Mouse (Mus musculus) NIH3T3 (cell line): ENCODE data around the gene Tmem29.
"Not testable (repeated sequence)": the region's sequence is repeated elsewhere in the genome, so short reads cannot be mapped to it uniquely, and the experiment has no call there.

Experiments
- DNase-seq: peaks from one replicate; pipeline ENCODE4 v3.0.0-alpha.2; 2012; ENCODE audit warnings: low read depth

Gene Tmem29

DNA sequence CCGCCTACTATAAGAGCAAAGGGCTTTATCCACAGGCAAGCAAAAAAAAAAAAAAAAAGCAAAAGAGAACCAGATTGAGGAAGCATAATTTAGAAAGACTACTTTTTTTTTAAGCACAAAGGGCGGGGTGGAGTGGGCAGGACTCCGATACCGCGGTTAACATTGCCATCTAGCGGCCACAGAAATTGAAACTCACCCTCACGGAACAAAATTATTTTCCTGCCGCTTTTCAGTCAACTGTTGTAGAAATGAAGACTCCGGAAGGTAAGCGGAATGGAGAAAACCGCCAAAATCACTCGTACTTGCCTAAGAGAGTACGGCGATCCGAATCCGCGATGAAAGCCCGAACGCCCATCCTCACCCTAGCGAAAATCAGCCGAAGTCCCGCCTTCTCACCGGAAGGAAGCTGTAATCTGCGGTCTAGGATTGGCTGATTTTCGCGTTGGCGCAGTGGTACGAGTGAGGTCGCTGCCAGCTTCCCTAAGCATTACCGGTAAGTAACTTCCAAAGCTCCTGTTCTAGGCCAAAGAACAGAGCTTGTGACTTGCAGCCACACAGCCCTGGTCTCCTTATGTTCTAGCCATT lies at the start of gene Tmem29:
Tmem29 (minus strand) TSS at position 389 of the 585 bp plus-strand sequence.
- peak; percentile 93 for DNase-seq

DNA sequence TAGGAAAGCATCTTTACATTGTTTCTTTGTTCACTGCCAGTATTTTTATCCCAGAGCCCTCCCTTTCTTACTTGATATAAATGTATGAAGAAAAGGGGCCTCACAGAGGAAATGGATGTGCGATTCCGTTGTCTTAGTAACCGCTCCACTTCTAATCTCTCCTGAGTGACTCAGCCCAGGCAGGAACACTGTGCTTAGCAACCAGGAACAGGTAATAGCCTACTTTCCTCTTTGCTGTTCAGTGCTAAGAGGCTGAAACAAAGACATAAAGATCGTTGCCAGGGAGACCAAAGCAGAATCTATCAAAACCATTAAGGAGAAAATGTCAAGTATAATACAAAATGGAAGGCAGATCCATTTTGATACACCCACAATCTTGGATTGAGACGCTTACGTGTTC lies 49.7 kb upstream of the Tmem29 start:
- no peak for DNase-seq

DNA sequence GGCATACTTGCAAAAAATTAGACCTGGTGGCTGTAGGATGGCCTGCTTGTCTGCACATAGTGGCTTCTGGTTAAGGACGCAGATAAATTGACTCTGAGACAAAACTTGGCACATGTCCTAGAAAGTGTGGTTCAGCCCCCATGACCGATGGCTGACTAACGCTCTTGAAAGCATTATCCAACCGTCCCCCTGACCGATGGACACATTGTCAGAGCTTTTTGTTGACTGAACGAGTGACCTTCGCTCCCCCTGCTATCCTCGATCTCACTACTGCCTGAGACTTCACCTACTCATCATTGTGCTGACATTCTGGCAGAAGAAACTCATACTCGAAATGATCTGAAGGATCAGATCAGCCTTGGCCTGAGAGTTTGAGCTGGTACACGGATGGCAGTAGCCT lies 28.9 kb upstream of the Tmem29 start:
- DNase-seq, result not testable (repeated sequence)

DNA sequence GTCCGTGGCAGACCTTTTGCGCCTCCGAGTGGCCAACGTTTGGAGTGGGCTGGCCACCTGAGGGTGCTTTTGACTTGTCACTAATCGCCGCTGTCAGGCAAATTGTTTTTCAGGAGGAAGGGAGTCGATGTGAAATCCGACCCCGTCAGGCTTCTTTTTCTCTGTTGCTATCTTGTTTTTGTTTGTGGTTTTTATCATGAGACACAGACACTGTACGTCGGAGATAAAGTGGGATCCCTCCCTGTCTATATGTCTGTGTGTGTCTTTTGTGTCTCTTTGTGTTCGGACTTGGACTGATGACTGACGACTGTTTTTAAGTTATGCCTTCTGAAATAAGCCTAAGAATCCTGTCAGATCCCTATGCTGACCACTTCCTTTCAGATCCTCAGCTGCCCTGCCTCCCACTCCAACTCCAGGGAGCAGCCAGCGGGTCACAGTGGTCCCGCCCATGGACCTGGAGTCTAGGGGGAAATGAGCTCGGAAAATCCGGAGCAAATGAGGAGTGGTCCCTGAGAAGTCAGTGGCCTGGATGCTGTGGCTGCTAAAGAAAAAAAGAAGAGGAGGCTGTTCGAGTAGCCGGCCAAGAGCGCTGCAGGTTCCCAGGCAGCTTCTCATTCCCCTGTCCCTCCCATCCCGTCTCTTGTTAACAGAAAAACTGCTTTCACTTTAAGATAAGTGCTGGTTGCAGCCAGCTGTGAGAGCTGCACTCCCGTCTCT lies 27.5 kb upstream of the Tmem29 start:
- not testable (repeated sequence) for DNase-seq

DNA sequence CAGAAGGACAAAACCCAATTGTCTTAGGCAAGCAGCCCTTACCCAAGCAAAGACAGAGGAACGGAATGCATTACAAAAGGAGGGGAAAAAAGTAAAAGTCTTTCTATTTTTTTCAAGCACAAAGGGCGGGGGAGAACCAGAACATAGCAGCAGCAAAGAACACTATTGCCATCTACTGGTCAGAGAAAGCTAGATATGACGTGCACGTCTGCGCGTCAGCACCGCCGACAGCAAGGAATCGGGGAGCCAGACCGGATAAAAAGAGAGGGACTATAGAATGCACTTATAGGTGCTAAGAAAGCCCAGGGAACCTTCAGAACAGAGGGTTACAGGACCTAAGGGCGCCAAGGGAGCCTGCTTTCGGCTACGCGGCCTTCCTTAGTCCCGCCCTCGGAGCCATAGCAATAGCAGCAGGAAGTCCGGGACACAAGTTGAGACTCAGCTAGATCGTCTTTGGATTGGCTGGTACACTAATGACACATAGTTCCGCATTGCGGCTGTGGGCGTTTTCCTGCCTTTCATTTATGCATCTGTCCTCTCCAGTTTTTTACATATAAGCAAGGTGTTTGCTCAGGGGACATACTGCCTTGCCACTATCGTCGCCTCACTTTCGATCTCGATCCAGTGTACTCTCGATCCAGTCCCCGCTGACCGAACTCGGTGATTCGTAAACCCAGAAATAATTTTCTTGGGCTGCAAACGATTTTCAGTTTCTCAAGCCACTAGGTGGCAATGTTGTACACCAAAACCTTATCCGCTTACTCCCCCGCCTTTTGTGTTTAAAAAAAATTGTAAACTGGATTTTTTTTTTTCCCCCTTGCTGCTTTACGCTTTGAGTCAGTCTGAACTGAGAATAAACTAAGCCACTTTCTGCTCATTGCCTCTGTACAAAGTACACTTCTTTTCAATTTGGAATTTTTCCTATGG lies 19.2 kb upstream of the Tmem29 start:
- DNase-seq, result peak; percentile 87

DNA sequence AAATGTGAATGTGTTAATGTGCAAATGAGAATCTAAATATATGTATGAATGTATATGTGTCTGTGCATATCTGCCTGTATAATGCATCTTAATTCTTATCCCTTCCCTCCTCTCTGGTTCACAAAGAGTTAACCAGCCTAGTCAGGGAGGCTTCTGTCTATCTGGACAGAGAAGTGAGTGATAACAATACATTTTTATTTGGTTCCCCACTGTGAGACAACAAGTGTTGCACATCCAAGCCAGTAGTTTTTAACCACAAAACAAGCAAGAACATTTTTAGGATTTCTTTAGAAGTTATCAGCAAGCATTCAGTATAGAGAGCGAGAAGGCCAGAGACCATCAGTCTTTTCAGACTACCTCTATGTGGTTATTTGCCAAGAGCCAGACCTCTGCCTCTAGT lies 12.5 kb upstream of the Tmem29 start:
- no peak for DNase-seq

DNA sequence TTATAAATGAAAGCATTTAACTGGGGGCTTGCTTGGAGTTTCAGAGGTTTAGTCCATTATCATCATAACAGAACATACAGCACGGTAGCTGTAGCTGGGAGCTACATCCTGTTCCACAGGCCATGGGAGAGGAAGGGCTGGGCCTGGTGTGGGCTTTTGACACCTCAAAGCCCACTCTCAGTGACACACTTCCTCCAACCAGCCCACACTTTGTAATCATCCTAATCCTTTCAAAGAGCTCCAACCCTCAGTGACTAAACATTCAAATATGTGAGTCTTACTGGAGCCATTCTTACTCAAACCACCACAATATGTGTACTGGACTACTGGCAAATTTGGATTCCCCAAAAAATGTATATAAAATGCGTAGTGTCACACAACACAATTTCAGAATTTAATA lies 9.3 kb upstream of the Tmem29 start:
- no peak for DNase-seq

DNA sequence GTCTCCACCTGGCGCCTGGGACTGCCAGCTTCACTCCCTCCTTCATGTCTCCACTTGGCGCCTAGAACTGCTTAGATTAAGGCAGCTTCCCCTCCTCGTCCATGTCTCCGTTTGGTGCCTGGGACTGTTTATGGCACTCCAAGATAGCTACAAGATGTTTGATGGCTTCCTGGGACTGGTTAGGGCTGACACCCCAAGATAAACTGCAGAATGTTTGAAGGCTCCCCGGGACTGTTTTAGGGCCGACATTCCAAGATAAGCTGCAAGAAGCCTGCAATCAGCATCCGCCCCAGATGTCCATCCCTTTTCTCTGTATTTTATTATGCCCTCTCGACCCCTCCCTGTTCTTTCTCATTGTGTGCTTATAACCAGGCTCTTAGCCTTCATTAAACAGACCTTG lies 7.9 kb upstream of the Tmem29 start:
- DNase-seq, result not testable (repeated sequence)

DNA sequence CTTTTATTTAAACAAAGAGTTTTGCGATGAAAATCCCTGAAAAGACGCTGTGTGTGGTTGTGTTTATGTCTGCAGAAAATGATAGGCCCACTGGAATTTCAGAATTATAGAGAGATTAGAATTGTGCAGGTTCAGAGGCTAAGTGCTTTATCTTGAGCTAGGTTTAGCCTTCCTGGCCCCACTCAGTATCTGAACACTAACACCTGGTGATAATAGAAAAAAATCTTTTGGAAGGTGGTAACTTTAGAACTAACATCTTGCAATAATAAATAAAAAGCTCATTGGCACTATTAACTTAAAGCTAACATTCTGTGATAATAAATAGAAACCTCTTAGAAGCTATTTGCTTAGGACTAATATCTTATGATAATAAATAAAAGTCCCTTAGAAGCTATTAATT lies 1.2 kb upstream of the Tmem29 start:
- no peak for DNase-seq

DNA sequence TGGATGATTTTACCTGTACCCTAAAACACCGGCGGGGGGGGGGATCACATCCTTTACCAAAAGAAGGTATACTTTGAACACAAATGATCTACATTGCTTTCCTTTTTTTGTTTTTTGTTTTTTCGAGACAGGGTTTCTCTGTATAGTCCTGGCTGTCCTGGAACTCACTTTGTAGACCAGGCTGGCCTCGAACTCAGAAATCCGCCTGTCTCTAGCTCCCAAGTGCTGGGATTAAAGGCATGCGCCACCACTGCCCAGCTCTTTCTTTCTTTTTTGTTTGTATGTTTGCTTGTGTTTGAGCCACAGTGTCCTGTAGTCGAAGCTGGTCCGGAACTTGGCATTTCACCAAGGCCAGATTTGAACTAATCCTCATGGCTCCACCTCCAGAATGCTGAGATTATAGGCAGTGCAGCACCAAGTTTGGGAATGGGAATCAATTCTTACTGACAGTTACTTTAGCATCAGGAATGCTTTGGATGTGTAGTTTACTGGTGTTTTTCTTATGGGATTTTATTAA lies 515 bp upstream of the Tmem29 start:
- peak; percentile 62 for DNase-seq

DNA sequence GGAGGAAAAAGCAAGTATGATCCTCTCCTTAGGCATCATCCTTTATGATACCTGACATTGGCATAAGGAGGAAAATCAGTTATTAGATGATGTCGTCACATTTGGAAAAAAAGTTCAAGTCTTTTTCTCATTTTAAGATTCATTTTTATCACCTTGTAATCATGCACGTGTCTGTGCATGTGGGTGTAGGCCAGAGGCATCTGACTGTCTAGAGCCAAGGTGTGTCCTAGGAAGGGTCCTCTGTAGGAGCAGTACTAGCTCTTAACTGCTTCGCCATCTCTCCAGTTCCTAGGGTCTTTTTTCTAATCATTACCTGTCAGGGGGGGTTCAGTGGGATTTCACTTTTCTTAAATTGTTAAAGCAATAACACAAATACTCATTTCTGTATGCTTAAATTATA lies 818 bp downstream of the Tmem29 start:
- peak; percentile 6 for DNase-seq

DNA sequence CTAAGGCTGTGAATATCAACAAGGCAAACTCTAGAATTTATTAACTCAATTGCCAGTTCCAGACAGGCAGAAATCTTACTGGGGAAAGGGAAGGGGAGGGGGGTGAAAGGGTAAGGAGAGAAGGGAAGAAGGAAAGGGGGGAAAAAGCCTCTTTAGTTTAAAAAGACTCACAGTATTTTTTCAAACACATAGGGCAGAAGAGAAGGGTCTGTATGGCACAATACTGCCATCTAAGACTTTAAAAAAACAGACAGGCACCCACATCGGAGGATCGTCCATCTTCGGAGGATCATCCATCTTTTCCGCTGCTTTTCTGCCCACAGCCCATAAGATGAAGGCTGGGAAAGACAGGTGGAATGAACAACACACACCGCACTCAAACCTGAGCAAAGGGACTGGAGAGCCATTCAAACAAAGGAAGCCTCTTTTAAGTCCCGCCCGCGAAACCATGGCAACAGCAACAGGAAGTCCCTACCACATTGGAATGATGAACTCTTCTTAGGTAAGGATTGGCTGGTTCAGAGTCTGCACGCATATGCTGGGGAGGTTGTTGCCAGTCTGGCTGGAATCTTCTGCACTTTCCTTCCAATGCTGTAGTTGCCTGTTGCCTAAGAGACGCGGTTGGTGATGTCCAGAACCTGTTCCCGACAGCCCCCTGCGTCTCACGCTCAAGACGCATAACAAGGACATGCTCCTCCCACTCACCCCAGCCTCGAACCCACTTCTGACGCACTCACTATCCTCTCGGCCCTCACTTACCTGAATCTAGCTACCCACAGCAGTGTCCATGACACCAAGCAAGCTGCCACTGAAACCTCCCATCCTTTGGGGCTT lies 18.2 kb downstream of the Tmem29 start:
- no peak for DNase-seq

DNA sequence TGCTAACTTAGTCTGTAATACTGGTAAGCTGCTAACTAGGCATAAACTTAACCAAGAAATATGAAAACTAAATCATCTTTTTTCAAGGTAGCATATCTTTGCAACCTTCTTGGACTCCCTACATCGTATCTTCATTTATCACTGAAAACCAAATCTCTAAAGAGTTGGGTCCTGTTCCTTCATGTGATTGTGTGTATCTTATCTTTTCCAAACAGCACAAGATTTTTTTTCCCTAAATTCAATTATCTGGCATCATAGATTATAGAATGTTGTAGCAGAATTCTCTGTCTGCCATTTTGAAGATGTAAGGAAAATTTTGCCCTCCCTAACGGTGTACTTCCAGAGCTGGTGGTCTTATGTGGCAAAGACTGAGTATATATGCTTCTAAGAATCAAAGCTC lies 22.6 kb downstream of the Tmem29 start:
- DNase-seq, result no peak

DNA sequence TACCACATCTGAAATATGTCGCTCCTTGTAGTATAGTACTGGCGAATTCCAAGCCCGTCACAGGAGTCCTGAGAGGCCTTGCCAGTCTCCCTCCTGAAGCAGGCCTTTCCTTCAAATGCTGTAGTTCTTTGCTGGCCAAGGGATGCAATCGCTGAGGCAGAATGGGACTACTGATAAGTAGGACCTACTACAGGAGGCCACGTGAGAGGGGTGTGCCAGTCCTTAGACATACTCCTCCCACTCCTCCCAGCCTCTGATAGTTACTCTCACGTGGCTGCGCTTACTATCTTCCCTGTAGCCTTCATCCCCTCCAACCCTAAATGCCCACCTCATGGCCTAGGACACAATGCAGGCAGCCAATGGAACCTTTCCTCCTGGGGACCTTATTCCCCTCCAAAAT lies 23.6 kb downstream of the Tmem29 start:
- DNase-seq, result no peak

DNA sequence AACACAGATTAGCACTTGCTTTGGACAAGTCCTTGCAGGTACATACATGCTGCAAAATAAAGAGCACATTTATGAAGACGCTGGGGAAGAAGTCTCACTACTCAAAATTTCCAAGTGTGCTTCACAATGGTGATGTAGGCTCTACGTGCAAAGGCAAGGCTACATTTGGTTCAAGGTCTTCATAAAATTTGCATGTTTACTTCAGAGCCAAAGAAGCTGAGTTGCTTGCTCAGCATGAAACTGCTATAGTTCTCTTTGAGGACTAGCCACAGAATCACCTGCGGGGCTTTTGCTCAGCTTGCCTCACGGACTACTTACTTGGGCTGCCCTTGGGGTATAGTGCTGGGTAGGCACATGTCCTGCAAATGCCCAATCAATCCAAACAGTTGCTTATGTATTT lies 45.4 kb downstream of the Tmem29 start:
- DNase-seq, result no peak
